Mouse (Mus musculus): ENCODE data around the gene Rbp2.

The Rbp2 gene

DNA sequence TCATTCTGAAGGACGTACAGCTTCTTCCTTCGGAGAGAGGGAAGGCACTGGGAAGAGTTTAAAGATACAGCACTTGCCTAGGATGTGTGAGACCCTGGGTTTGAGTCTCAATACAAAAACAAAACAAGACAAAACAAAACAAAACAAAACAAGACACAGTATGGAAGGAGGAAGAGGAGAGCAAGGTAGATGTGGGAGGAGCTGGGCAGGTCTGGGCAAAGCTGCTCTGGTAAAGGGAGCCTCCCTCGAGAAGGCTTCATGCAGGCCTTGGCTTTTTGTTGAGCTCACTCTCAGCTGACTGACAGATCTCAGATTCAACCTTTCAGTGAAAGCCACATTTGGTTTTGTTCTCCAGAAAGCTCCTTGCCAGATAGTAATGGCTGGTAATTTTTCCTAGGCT lies at the start of gene Rbp2:
Gene Rbp2 (plus strand): TSS at position 301 of the 400 bp plus-strand sequence.
- in situ Hi-C loops (cut with MboI; ENCODE audit: low sequenced_read_pairs), result no loop called here

DNA sequence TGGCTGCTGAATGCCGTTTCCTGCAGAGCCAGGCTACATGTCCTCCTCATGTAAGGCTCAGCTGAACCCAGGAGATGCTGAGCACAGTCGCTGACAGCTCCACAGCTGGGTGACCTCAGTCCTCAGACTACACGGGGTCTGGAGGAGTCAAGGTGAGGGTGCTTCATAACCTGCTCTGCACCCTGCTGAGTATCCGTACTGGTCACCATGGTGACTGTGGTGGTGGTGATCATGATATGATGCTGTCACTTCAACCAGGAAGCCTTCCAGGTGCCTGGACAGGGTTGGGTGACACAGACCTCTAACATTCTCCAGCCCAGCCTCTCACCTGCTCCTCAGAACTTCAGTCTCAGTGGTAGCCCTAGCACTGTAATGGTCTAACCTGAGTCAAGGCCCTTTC lies 48.1 kb upstream of the Rbp2 start:
- in situ Hi-C loops (cut with MboI; ENCODE audit: low sequenced_read_pairs), result no loop called here

DNA sequence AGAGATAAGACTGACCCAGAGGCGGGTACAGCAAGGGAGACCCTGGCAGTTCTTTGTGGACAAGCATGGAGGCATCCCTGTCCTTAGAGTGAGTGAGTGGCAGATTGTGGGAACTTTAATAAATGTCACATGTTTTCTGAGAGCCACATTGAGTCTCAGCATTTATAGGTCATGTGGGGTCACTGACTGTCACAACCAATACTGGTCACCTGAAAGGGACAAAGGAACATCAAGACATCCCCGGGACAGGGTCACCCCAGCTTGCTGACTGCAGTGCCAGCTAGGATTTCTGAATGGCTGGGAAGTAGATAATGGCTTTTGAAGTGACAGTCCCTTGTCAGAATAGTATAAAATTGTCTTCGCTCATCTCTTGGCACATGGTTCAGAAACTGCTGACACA lies 46.8 kb upstream of the Rbp2 start:
- in situ Hi-C loops (cut with MboI; ENCODE audit: low sequenced_read_pairs), result no loop called here

DNA sequence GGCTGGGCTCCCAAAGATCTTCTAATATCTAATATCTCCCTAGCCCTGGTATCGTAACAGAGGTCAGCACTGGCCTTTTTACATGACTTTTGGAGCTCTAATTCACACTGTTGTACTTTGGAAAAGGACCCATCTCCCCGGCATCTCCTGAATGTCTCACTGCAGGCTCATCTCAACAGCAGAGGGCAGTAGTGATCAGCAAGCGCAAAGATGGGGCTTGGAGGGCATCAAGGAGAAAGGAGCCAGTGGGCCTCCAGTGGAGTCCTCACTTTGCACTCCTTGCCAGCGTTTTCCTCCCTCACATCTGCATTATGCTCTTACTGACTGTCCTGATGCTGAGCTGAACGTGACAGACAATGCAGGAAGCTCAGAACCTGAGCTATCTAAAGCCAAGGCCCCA lies 43.3 kb upstream of the Rbp2 start:
- in situ Hi-C loops (cut with MboI; ENCODE audit: low sequenced_read_pairs), result no loop called here

DNA sequence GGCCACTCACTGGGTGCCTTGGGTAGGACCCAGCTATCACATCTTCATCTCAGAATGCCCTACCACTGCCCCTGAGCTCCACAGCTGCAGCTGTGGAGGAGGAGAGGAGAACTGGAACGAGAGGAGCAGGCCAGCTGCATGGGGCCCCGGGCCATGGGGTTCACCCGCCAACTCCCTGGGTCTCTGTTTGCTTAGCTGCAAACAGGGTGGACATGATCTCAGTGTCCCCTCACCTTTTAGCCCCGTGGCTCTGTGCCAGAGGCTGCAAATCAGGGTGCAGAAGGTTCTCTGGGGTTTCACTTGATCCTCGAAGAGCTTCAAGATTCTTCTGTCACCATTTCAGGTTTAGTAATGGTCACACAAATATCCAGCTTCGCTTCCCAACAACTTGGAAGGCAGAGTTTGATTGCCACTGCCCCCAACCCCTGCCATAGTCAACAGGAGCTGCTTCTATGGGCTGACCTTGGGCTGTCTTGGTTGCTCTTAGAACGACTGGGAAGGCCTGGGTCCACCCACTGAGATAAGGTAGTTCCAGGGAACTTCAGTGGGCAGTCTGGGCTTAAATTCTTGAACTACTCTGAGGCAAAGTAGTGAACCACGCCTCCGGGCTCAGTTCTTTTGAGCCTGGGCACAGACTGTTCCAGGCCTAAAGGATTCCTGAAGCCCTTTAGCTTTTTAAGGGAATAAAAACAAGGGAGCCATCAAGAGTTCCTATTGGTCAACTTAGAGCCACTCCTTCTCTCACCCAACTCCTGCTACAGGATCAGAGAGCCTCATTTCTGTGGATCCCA lies 40.4 kb upstream of the Rbp2 start:
- in situ Hi-C loops (cut with MboI; ENCODE audit: low sequenced_read_pairs), result no loop called here

DNA sequence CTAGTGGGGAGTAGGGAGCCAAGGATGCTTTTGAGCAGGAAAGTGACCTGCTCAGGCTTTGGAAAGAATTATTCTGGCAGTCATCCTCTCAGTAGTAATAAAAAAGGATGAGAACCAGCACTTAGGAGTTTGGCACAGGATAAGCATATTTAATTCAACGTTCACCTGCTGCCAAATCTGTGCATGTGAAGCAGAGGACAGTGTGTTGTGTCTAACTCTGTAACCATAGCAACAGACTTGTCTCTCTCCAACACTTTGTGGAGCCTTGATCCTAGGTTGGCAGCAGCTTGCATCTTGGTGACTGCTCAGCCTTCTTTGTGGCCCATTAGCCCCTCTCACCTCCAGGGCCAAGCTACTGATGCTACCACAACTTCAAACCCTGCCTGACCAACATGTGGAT lies 34.9 kb upstream of the Rbp2 start:
- in situ Hi-C loops (cut with MboI; ENCODE audit: low sequenced_read_pairs), result no loop called here

DNA sequence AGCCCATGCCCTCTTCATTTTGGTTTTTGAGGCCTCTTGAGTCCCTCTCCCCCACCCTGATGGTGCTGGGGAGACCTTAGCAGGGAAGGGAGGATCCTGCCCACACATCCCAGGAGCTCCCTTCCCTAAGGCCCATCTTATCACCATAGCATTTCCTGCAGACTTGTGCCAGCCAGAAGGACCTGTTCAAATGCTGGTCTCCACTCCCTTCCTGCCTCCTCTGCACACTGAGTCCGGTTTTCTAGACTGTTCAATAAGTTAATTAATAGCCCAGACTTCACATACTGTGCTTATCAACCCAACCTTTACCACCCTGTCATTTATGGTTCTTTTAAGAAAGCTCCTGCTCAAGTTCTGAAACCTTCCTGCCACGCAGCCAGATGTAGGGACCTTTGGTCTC lies 19.2 kb upstream of the Rbp2 start:
- in situ Hi-C loops (cut with MboI; ENCODE audit: low sequenced_read_pairs), result no loop called here

DNA sequence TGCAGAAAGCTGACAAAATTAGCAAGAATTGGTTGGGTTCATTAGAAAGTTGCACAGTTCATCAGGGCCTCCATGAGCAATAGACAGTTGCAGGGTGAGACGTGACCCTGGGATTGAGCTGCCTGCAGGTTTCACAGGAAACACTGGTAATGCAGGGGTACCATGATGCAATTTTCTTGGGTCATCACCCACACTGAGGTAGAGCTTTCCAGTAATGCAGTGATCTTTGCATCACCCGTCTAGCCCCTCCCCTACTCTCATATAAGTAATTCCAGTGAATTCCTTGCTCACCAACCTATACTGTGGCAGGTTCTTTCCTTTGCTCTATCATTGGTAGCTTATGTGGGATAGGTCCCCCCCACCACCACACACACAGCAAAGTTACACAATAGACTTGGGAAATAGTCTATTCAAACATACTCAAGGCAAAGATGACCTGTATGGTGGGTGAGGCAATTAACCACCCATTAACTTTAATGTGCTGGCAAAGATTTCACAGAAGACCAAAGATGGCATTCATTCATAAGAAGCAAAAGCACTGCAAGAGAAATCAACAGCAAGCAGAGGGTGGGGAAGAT lies 5.7 kb upstream of the Rbp2 start:
- in situ Hi-C loops (cut with MboI; ENCODE audit: low sequenced_read_pairs), result no loop called here

DNA sequence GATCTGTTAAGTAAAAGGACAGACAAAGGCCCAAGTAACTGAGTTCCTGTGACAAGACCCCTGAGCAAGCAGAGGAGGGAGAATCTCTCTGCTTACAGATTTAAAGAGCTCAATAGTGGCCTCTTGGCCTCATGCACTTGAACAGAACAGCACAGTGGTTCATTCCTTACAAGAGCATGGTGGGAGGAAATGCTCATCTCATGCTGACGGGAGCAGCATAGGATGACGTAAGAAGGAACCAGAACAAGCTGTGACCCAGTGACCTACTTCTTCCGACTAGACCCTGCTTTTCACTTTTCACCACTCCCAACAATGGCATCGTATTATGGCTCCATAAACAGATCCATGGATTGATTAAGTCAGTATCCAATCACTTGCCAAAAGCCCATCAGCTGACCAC lies 3.7 kb upstream of the Rbp2 start:
- in situ Hi-C loops (cut with MboI; ENCODE audit: low sequenced_read_pairs), result no loop called here

DNA sequence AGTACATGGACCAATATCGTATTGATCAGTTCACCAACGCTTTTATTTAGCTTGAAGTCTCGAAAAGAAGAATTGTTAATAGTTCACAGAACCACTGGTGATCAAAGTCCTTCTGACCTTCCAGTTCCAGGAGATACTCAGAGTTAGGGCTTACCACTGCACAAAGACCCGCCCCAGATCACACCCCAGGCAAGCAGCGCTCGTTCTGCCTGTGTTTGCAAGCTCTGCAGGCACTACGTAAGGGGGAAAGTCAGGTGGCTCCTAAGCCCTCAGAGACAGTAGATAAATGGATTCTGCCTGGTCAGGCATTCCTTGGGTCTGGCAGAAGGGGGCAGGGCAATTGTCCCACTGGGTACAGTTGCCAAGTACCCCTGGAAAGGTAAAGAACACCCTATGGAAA lies 895 bp upstream of the Rbp2 start:
- in situ Hi-C loops (cut with MboI; ENCODE audit: low sequenced_read_pairs), result no loop called here

DNA sequence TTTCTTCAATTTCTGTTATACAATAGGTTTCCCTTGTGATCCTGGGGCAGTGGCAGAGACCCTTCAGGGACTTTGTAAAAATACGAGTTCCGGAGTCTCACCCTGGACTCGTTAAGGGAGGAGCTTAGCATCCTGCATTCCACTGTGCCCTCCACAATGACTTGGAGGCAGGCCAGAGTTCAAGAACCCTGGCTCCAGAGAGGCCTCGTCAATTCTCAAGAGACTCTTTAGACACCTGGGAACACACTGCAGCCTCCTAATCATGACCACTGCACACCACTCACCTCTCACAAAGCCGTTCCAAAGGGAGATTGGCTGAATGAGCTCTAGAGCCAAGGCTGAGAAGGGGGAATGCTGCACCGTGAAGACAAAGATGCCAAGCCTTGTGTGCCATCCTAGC lies 1.4 kb downstream of the Rbp2 start:
- in situ Hi-C loops (cut with MboI; ENCODE audit: low sequenced_read_pairs), result no loop called here

DNA sequence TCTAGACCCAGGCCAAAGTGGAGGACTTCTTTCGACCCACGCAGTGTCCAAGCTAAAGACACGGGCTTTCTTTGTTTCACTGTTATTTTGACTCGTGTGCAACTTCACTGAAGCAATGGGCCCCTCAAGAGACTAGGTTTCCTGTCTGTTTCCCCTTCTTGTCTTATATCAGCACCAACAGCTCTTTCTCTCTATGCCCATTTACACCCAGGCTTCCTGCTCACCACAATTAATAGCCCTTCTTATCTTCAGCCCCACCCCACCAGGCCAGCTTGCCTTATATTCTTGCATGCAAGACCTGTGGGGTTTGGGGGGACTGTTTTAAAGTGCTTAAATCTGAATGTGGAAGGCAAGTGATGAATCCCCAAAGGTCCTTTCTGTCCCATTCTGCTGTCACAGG lies 3.6 kb downstream of the Rbp2 start:
- in situ Hi-C loops (cut with MboI; ENCODE audit: low sequenced_read_pairs), result no loop called here

DNA sequence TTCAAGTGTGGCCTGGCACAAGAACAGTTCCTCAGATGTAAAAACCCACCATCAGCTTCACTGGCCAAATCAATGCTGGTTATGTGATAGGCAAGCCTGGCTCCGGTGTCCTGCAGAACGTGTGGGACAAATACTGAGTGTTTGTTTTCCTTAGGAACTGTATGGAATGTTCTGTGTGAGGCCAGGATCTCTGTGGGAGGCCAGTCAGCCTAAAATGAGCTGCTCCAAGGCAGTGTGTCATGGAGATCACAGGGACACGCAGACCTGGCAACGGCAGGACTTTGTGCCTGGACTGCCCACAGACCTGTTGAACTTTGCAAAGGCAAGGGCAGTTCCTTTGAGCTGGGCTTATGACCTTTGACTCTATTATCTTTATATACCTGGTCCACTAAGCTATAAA lies 4.2 kb downstream of the Rbp2 start:
- in situ Hi-C loops (cut with MboI; ENCODE audit: low sequenced_read_pairs), result no loop called here

DNA sequence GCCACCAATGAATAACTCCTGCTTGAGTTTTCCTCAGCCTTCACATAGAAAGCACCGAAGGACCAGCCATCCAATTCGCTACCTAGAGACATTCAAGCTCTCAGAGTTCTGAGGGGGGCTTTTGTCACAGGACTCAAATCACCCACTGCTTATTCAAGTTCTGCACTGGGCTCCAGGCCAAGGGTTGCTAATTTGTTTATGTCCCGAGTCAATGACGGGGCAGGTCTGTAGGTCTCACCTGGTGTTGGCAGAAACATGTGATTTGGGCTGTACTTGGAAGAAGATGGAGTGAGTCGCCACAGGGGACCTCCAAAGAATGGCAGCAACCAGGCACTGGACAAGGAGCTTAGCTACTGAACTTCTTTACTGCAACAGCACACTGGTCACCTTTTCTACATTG lies 5.2 kb downstream of the Rbp2 start:
- in situ Hi-C loops (cut with MboI; ENCODE audit: low sequenced_read_pairs), result no loop called here

DNA sequence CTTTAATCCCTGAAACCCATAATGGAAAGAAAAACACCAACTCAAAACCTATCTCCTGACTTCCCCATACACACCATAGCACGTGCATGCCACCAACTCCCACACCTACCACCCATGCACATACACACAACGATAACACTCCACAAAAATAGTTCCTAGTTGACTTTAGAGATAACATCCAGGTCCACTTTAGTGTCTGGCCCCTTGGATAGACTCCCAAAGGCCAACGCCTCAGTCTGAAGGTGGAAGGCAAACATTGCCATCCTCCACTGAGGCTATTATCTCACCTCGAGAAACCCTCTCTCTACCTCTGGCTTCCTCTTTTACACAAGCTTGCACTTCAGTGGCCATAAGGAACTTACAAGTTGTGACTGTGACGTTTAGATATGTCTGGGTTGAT lies 6.3 kb downstream of the Rbp2 start:
- in situ Hi-C loops (cut with MboI; ENCODE audit: low sequenced_read_pairs), result no loop called here

DNA sequence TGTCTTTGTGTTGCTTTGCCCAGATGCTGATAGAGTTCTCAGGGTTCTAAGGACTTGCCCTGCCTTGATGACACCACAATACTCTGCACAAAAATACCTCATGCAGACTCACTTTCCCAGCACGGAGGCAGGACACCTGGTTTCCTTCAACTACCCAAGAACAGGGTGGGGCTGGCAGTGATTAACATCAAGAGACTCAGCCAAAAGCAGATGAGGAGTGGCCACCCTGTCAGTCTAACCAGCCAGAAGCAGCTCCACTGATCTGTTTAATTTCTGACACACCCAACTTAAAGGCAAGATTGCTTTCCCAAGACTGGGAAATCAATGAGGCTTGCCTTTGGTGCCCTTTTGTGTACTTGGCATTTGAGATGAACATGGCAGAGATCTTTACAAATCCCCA lies 6.9 kb downstream of the Rbp2 start:
- in situ Hi-C loops (cut with MboI; ENCODE audit: low sequenced_read_pairs), result no loop called here

DNA sequence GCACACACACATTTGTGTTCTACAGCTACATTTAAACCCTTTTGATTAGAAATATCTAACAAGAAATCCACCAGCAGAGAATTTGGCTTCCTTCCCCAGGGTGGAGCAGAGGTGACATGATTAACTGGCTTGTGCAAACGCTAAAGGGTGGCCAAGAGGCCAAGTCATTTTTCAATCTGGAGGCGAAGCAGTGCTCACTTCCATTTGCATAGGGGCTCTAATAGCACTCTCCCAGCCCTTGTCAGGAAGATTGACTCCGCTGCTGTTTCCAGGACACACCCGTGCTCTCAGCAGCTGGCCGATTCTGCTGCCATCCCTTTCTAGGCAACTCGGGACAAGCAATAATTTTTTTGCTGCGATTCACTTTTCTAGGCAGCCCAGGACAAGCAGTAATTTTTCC lies 11.2 kb downstream of the Rbp2 start:
- in situ Hi-C loops (cut with MboI; ENCODE audit: low sequenced_read_pairs), result no loop called here

DNA sequence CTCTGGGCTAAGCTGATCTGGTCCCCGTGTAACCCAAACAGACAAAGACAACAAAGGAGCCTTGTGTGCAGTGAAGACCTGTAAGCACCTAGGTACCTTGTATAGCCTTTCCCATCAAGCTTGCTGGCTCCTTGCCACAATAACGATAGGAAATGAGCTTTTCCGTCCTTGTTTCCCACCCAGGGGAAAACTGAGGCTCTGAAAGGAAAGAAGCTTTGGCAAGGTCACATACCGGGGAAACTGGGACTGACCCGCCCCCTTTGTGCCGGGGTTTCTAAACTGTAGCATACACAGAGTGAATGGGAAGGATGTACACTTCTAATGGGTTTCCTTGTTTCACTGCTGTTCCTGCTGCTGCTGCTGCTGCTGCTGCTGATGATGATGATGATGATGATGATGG lies 12.1 kb downstream of the Rbp2 start:
- in situ Hi-C loops (cut with MboI; ENCODE audit: low sequenced_read_pairs), result no loop called here

DNA sequence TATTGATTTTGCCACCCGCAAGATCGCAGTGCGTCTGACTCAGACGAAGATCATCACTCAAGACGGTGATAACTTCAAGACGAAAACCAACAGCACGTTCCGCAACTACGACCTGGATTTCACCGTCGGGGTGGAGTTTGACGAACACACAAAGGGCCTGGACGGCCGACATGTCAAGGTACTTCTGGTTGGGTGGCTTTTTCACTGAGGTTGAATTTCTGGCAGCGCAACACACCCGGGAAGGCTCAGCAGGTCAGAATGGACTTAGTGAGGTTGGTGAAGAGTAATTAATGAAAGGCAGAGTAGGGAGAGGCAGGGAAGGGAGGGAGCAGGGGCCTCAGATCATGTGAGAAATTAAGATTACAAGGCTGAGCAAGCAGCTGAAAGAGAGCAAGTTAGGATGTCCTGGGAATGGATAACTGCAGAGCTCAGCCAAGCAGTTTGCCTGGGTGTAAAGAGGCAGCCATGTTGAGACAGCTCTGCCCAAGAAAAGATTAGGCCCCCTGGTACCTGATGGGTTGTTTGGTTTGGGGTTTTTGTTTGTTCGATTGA lies 12.9 kb downstream of the Rbp2 start:
- in situ Hi-C loops (cut with MboI; ENCODE audit: low sequenced_read_pairs), result no loop called here

DNA sequence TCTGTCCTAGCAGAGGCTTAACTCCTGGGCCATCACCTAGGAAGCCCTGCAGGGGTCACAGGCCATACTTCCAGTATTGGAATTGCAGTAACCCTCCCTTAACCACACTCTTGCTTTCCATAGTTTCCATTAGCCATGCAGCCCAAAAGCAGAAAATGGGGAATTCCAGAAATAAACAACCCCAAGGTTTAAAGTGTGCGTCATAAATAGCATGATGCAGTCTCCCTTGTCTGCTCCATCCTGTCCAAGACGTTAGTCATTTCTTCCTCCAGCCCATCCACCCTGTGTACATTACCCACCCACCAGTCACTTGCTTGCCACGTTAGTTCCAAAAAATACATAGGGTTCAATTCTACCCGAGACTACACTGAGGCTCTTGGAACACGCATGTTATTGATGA lies 13.7 kb downstream of the Rbp2 start:
- in situ Hi-C loops (cut with MboI; ENCODE audit: low sequenced_read_pairs), result no loop called here

DNA sequence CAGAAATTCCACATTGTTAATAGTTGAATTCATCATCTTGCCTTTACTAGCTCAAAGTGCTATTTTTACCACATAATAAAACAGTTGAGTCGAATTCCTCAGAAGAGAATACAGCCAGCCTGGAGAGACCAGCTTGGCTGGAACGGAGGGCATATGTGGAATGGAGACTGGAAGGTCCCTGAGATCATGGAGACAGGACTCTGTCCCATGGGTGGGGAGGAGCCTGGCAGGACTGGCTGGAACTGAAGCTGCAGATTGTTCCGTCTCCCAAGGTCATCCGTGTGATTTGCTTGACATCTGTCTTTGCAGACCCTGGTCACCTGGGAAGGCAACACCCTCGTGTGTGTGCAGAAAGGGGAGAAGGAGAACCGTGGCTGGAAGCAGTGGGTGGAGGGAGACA lies 21.6 kb downstream of the Rbp2 start:
- in situ Hi-C loops (cut with MboI; ENCODE audit: low sequenced_read_pairs), result no loop called here

DNA sequence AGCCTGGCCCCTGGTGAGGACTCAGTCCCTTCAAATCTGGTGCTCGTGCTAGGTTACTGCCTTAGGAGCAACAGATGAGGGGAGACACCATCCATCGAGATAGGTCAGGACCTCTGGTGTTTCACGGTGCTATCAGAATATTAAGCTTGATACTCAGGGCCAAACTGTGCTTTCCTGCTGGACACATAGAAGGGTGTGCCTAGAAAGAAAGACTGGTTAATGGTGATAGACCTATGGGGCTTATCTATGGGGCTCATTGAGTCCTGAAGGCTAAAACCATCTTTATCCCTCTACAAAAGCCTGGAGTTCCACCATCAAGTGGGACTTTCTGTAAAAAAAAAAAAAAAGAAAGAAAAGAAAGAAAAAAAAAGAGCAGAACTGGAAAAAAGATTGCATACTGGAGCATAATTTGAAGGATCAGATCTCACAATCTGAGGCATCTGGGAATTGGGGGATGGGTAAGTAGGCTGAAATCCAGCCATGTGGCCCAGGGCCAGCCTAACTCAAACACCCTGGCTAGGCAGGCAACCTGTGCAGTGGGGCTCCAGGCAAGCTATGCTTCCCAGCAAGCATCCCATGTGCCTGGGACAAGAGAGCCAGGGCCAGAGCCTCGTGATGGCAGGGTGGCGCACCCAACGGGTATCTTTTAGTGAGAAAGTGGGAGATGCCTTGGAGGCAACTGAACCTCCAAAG lies 24.6 kb downstream of the Rbp2 start:
- in situ Hi-C loops (cut with MboI; ENCODE audit: low sequenced_read_pairs), result no loop called here
